Mouse (Mus musculus): ENCODE data around the gene Dnaja1.

Gene Dnaja1

DNA sequence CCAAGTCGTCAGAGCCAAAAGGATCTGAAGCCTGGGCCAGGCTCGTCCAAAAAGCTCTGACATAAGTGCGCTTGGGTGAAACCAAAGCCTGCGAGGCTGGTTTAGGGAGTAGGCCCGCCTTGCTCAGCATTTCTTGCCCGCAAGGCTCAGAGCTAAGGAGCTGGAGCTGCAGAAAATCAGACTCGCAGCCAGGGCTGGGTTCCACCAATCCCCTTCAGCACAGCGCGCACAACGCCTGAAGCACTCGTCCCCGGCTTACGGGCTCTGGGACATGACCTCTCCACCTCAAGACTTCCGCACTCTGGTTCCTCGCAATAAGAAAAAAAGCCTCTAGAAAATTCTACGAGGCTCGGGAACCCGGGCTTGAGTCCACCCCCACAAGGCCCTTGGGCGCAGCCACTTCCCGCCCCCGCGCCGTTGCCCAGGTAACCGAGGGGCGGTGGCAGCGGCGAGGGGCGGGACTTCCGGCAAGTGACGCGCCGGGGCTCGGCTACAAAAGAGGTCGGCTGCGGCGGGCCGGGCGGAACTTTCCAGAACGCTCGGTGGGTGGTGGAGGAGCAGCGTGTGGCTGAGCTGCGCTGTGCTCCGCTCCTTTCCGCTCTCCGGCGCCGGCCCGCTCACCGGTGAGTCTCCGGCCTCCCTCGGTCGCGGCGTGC, at the start of gene Dnaja1:
TSS of gene Dnaja1 (plus strand) at position 140 of the 656 bp plus-strand sequence.
- DNase-seq (ENCODE audit: low read depth in 2 of 2, low spot score in 2 of 2) = peak; percentile 98 to 99

DNA sequence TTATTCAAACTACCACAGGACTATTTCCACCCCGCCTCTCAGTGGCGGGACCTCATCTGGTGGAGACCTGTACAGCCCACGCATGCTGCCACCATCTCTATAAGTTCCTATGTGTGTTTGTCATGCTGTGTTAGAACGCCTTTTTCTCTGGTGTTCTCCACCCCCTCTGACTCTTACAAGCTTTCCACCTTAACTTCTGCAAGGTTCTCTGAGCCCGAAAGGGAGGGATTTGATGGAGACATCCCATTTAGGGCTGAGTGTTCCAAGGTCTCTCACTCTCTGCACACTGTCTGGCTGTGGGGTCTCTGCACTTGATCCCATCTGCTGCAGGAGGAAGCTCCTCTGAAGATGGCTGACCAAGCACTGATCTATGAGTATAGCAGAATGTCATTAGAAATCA, 48.4 kb upstream of the Dnaja1 start:
- no peak for DNase-seq (ENCODE audit: low read depth in 2 of 2, low spot score in 2 of 2)

DNA sequence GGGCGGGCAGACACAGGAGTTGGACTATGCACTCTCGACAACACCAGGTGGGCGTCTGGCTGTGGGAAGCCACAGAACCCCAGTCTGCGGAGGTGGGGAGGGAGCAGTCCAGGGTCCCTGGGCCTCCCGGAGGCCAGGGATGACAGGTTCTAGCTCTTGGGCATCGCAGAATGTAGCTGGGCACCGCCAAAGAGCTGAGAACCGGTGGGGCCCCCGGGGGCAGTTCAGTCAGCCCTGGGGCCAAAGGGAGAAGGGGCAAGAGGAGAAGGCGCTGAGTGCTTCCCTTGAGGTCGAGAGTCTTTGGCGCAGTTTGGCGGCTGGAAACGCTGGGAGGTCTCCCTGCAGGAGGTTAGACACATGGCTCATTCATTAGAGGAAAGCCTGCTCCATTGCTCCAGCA, 45.6 kb upstream of the Dnaja1 start:
- no peak for DNase-seq (ENCODE audit: low read depth in 2 of 2, low spot score in 2 of 2)

DNA sequence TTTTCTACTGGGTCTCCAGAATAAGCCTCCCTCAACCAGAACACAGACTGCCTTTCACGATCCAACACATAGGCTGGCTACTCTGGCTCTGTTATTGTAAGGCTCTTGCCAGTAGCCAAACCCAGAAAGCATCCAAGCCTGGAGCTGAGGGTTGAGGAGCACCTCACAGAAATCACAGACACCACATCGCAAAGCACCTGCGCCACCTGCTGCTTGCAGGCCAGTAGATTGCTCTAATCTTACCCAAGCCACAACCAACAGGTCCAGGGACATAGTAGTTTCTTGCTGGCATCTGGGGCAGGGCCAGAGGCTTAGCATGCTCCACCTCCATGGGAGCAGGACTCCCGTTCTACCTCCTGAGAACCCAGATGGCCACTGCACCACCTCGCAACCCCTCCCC, 44.8 kb upstream of the Dnaja1 start:
- no peak for DNase-seq (ENCODE audit: low read depth in 2 of 2, low spot score in 2 of 2)

DNA sequence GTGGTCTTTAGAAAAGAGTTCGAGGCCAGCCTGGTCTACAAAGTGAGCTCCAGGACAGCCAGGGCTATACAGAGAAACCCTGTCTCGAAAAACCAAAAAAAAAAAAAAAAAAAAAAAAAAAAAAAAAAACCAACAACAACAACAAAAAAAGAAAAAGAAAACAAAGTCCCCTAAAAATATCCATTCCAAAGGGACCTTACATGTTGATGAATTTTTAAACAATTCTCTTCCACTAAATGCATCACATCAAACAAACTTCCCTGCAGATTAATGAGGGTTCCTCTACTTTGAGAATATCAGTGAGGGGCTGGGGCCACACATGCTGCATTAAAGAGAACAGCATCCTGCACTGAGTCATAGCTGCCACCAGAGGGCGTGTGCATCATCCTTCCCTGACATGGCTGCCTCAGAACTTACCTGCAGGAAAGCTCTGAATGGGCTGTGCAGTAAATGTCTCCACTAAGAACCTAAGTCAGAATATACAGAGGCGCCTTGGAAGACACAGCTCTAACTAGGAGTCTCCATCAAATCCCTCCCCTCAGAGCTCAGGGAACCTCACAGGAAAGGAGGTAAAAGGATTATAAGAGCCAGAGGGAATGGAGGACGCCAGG, 41.6 kb upstream of the Dnaja1 start:
- DNase-seq (ENCODE audit: low read depth in 2 of 2, low spot score in 2 of 2) = peak; percentile 36 to 44

DNA sequence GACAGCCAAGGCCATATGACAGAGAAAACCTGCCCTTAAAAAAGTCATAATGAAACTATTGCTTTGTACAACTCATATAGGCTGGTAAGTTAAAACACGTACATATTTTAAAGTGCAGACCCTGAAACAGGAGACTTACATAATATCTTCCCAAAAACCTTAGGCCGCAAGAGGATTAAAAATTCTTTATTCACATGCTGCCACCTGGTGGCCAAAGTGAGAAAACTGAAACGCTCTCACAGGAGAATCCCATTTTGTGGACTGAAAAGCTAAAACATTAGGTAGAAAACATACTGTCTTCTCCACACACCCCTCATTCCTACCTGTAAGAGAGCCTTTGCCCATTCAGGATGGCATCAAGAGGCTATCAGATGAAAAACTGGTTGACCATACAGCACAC, 40.0 kb upstream of the Dnaja1 start:
- peak in 1 of 2 experiments; percentile 41 for DNase-seq (ENCODE audit: low read depth in 2 of 2, low spot score in 2 of 2)

DNA sequence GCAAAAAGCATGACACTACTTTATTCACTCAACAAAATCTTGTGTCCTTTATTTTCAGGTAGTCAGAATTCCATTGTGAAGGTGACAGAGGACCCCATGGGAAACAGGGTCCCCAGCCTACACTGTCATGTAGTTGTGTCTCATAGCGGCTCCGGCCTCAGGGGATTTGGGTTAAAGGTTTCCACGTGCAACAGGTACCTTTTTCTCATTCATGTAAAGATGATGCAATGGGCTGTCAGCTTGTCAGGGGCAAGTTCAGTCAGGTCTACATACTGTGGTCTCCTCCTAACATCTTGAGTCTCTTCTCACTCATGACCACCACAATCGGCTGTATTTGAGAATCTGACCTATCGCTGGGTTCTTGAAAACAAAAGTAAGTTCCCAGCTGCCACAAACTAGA, 39.6 kb upstream of the Dnaja1 start:
- no peak for DNase-seq (ENCODE audit: low read depth in 2 of 2, low spot score in 2 of 2)

DNA sequence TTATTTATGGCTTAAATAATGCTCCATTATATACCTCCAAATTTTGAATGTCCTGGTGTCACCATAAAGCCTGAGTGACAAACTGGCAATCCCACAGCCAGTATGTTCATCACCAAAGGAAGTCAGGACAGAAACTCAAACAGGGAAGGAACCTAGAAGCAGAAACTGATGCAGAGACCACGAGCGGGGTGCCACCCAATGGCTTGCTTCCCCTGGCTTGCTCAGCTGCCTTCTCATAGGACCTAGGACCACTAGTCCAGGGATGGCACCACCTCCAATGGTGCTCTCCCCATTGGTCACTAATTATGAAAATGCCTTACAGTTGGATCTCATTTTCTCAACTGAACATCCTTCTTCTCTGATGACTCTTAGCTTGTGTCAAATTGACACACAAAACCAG, 38.6 kb upstream of the Dnaja1 start:
- DNase-seq (ENCODE audit: low read depth in 2 of 2, low spot score in 2 of 2) = no peak

DNA sequence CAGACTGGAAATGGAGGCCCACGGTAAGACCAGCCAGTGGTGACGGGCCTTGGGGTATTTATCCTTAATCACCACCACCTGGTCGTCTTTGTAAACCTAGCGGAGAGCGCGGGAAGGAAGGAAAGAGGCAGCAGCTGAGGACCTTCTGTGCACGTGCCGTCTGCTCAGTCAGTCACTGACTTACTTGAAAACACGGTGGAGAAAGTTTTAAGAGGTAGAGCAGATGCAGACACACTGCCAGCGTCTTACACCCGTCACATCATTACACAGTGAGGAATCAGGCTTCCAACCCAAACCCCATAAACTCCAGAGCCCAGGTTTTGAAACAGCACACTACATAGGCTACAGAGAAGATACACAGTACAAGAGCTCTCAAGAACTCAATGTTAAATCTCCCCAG, 30.9 kb upstream of the Dnaja1 start:
- no peak for DNase-seq (ENCODE audit: low read depth in 2 of 2, low spot score in 2 of 2)

DNA sequence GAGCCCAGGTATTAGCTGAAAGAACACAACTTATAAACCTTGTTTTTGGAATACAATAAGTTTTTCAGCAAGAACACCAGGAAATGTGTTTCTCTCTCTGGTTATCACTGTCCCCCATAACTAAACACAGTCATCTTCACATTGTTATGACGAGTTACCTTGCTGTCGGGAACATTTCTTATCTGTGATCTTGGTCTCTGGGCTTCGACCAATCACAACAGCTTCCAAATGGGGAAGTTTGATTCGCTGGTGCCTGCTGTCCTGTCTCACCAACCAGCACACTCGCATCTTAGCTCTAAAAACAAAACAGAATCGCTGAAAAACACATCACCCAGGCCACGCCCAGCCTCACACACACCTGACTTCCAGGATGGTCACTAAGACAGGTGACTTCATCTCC, 24.9 kb upstream of the Dnaja1 start:
- DNase-seq (ENCODE audit: low read depth in 2 of 2, low spot score in 2 of 2) = no peak

DNA sequence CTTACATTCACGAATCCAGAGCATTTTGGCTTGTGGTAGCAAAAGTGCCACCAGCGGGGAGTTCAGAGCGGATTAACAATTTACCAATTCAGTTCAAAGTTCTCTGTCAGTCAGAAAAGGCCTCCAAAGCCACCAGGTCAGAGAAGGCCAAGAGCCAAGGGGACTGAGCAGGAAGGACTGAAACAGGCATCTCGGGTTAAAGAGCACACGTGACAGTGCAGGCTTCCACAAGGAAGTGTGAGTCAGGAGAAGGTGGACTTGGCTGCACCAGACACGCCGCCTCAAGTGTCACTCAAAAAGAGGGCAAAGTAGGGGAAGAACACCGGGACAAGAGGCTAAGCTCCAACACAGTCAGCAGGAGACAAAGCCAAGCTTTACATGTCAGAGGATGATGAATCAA, 21.7 kb upstream of the Dnaja1 start:
- DNase-seq (ENCODE audit: low read depth in 2 of 2, low spot score in 2 of 2) = no peak

DNA sequence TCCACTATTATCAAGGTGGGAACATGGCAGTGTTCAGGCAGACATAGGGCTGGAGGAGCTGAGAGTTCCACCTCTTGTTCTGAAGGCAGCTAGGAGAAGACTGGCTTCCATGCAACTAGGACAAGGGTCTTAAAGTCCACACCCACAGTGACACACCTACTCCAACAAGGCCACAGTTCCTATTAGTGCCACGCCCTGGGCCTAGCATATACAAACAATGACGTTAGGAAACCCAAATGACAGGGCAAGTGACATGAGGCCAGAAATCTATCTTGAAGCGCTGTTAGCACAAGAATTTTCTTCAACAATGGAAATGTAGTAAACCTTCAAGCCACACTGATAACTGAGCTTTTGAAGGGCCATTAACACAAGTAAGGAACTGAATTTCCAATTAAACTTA, 20.2 kb upstream of the Dnaja1 start:
- DNase-seq (ENCODE audit: low read depth in 2 of 2, low spot score in 2 of 2) = no peak

DNA sequence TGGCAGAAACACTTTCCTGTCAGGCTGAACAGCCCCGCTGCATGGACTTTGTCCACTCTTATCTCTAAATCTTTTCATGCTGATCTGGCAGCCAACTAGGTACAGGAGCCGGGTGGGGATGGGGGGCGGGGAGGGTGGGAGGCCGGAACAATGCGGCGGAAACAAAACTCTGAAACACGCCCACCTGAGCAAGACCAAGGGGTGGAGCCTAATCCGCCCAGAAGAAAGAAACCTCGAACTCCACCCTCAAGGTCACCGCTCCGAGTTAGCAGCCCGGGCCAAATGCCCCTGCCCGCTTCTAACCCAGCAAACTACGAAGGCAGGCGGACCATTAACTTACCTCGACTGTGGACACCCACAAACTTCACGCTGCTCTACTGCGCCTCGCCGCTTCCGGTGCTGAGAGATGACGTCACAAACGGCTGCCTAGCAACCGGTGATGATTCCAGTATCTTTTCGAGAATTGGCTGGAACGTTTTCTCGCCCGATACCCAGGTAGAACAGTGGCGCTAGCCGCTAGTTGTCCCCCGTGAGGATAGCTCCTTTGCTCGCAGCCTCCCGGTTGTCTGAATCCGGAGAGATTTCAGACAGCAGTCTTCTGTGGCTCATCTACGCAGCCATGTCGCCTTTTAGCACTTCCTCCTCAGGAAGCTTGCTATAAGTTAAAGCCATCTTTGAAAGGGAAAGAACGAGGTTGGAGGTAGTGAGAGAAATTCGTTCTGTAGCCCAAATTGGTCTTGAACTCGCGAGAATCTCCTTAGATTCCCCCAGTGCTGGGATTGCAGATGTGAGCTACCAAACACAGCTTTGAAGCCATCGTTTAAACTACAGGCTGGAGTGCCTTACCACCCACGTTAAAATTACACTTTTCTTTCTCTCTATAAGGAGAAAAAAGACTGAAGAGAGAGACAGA, 18.9 kb upstream of the Dnaja1 start, which contains the start of gene Aptx:
TSS of gene Aptx (minus strand) at position 398 of the 913 bp plus-strand sequence.
- DNase-seq (ENCODE audit: low read depth in 2 of 2, low spot score in 2 of 2) = peak; percentile 94 to 98

DNA sequence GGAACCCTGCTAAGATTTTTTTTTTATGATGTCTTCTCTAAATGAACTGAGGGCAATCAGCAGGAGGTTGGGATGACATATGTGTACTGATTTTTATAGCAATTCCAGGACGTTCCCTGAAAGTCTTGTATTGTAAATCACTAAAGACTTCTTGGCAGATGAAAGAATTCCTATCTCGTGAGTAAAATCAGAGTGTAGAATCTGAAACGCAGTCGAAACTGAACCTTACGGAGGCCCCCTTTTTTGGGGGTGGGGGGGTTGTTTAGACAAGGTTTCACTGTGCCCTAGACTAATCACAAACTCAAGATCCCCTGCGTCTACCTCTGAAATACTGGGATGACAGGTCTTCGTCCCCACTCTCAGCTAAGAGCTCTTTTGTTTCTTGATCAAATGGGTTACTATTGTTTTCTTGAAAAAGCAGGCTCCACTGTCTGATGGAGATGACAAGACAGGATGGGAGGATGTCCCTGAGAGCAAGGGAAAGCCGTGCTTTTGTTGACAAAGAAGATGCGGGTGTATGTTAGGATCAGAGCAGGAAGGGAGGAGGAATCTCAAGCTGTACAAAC, 18.2 kb upstream of the Dnaja1 start:
- DNase-seq (ENCODE audit: low read depth in 2 of 2, low spot score in 2 of 2) = no peak

DNA sequence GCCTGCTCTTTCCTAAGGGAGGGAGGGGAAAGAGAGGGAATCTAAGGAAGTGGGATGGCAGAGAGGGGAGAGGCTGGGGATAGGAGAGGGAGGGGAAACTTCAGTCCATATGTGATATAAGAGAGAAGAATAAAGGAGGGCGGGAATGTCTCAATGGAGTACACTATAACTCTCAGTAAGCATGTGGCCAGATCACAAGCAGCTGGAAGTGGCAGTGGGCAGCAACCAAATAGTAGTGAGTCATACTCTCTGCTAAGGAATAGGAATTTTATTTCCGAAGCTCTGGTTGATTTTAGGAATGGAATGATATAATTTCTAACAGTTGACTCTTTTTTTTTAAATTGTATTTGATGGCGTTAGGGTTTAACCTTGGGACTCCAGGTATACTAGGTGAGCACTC, 4.8 kb upstream of the Dnaja1 start:
- DNase-seq (ENCODE audit: low read depth in 2 of 2, low spot score in 2 of 2) = no peak

DNA sequence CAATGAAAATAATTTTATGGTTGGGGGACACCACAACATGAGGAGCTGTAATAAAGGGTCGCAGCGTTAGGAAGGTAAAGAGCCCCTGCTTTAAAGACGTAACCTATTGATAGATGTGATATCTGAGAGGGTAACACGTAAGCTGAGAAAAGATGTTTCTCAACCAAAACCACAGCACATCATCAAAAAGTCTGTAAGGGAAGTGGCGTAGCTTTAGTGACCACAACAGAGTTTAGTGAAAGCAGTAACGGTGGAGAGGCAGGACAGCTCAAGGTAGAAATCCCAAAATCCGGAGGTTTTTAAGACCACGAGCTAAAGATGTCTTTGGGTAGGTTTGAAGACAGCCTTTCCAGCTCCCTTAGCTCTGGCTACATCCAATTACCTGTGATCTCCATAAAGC, 1.0 kb upstream of the Dnaja1 start:
- peak; percentile 58 to 75 for DNase-seq (ENCODE audit: low read depth in 2 of 2, low spot score in 2 of 2)

DNA sequence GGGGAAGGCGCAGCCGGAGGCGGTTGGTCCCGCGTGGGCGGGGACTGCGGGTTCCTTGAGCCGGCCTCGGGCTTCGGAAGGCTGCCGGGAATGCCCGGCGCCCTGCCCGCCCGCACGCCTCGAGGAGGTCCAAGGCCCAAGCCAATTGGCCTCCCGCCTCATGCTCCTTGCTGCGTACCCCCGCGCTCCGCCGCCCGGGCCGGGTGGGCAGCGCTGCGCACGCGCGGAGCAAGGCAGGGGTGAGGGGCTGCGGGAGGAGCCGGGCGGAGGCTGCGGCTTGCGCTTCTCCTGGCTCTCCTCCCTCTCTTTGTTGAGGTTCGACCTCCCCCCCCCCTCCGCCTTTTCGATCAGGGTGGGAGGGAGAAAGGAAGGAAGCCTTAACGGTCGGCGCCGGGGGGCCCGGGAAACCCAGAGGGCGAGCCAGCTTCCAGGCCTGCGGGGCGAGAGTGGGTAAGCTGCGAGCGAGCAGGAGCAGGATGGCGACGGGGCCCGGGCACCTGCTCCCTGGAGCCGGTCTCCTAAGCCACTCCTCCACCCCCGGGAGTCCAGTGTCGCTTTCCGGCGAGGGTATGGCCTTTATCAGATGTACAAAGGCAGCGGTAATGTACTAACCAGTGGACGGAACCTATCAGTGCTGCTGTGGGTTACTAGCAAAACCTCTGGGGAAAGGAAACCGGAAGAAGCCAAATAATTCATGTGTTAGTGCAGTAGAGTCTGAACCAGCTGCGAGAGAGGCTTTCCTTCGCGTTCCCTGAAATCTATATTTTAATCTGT, 924 bp downstream of the Dnaja1 start:
- peak; percentile 53 to 63 for DNase-seq (ENCODE audit: low read depth in 2 of 2, low spot score in 2 of 2)

DNA sequence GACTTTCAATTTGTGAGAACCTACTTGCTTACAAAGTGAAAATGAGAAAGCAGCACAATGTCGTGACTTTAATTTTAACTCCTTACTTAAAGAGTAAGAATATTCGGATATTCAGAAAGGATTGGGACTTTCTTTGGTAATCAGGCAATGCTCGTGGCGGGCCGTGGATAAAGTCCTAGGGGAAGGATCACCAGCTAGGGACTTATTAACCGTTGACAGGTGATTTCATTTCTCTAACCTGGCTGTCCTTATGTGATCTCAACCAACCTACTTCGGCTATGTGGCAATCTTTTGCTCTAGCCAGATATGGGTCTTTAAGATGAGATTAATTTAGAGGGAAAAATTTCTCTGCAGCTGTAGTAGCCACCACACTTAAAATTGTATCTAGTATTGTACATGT, 3.2 kb downstream of the Dnaja1 start:
- DNase-seq (ENCODE audit: low read depth in 2 of 2, low spot score in 2 of 2) = no peak

DNA sequence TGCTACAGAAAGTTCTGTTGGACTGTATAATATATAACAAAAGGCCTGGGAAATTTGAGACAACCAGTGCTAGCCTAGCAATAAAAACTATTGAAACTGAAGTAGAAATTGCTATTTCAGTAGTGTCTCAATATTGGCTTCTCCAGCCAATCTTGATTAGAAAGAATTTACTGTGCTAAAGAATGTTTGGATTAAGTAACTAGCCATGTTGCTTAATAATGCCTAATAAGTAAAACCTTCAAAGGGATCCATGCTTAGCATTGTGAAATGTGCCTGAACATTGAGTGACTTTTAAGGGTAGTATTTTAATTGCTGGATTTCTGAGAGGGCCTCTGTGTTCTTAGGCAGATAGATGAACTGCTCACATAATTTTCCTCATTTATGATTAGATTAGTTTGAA, 3.6 kb downstream of the Dnaja1 start:
- no peak for DNase-seq (ENCODE audit: low read depth in 2 of 2, low spot score in 2 of 2)

DNA sequence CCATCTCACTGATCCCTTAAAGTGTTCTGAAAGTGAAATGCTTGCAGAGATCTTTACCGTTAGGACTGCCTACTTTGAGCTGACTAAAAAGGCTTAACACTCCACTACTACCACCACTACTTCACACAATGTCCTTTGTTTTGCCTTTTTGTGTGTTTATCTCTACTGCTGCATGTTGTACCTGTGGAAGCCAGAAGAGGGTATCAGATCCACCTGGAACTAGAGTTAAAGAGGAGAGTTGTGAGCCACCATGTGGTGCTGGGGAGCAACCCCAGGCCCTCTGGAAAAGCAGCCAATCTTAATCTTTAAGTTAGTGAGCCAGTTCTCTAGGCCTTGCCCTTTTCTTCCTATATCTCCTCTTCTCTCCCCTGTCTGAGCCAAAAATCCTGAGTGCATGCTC, 5.3 kb downstream of the Dnaja1 start:
- peak in 1 of 2 experiments; percentile 26 for DNase-seq (ENCODE audit: low read depth in 2 of 2, low spot score in 2 of 2)

DNA sequence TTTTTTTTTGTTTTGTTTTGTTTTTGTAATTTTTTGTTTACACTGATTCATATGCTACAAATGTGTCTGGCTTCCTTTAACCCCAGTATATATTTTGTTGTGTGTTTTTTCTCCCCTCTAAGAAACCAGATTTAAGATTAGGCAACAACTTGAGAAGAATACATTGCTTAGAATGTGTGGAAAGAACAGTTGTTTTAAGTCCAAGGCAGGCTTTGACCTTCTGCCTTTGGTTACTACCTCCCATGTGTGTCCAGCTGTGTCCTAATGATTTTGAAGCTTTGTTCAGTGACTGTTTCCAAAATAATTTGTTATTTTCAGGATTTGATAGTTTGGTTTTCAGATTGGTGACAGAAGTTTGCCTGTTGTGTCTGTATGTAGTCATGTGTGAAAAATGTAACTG, 9.3 kb downstream of the Dnaja1 start:
- DNase-seq (ENCODE audit: low read depth in 2 of 2, low spot score in 2 of 2) = no peak

All from CD8-positive naive resting alpha-beta T cell, adult 2 months (primary cell).